Mouse (Mus musculus) myocyte (in vitro differentiated cells): ENCODE results near the gene Gna12. TPM values are rescaled to one million over a fixed set of nuclear protein-coding genes. Genes with fewer than 3 reads are reported as not detected.
A peak's percentile ranks its signal among the peaks of the same experiment; 100 is the strongest.

ENCODE experiments used
- H3K27me3 ChIP-seq: one replicate; pipeline ENCODE4 v1.6.1; 2011; ENCODE audit not compliant: control insufficient read depth, insufficient read depth, insufficient read length
- H3K36me3 ChIP-seq: one replicate; pipeline ENCODE4 v1.6.1; 2011; ENCODE audit not compliant: control insufficient read depth, insufficient read depth
- H3K4me2 ChIP-seq: one replicate; pipeline ENCODE4 v1.6.1; 2011; ENCODE audit warnings: low read depth, control low read depth
- H3K4me3 ChIP-seq: one replicate; pipeline ENCODE4 v1.5.1; 2011; ENCODE audit warnings: mild to moderate bottlenecking, control low read depth, moderate library complexity
- H3K79me2 ChIP-seq: one replicate; pipeline ENCODE4 v1.6.1; 2011; ENCODE audit not compliant: control insufficient read depth, insufficient read depth
- H3ac ChIP-seq: one replicate; pipeline ENCODE4 v1.6.1; 2011; ENCODE audit not compliant: control insufficient read depth, insufficient read length
- CEBPB ChIP-seq: IDR thresholded peaks from 2 replicates; pipeline ENCODE4 v1.6.1; 2011; ENCODE audit warnings: mild to moderate bottlenecking, moderate library complexity; ENCODE audit not compliant: poor library complexity, insufficient read depth, severe bottlenecking
- E2F4 ChIP-seq: IDR thresholded peaks from one replicate; pipeline ENCODE4 v1.6.1; 2011; ENCODE audit warnings: mild to moderate bottlenecking, control low read depth, moderate library complexity; ENCODE audit not compliant: insufficient read depth
- MAX ChIP-seq: IDR thresholded peaks from one replicate; pipeline ENCODE4 v1.6.1; 2011; ENCODE audit warnings: low read depth, mild to moderate bottlenecking, control low read depth
- MYOD1 ChIP-seq, 3 experiments: IDR thresholded peaks; one replicate each; pipeline ENCODE4 v1.6.1; 2011; ENCODE audit warnings: control low read depth in 2 of 3, low read depth in 2 of 3, mild to moderate bottlenecking in 2 of 3, moderate library complexity in 1 of 3; ENCODE audit not compliant: insufficient read length in 2 of 3, control insufficient read depth in 1 of 3
- MYOG ChIP-seq, 3 experiments: IDR thresholded peaks; one replicate each; pipeline ENCODE4 v1.6.1; 2011; ENCODE audit warnings: control low read depth in 2 of 3, low read depth in 2 of 3, mild to moderate bottlenecking in 2 of 3; ENCODE audit not compliant: insufficient read length in 2 of 3, control insufficient read depth in 1 of 3, insufficient read depth in 1 of 3
- POLR2A ChIP-seq: IDR thresholded peaks from one replicate; pipeline ENCODE4 v1.6.1; 2011; ENCODE audit warnings: low read depth, mild to moderate bottlenecking, control low read depth, moderate library complexity; ENCODE audit not compliant: insufficient read length
- POLR2AphosphoS2 ChIP-seq: IDR thresholded peaks from one replicate; pipeline ENCODE4 v1.6.1; 2011; ENCODE audit warnings: low read depth, control low read depth; ENCODE audit not compliant: insufficient read length
- REST ChIP-seq: IDR thresholded peaks from one replicate; pipeline ENCODE4 v1.6.1; 2011; ENCODE audit warnings: mild to moderate bottlenecking, control low read depth, moderate library complexity; ENCODE audit not compliant: insufficient read depth, insufficient read length
- SRF ChIP-seq: IDR thresholded peaks from one replicate; pipeline ENCODE4 v1.6.1; 2011; ENCODE audit warnings: low read depth; ENCODE audit not compliant: control insufficient read depth, insufficient read length
- TCF12 ChIP-seq: IDR thresholded peaks from one replicate; pipeline ENCODE4 v1.6.1; 2011; ENCODE audit warnings: mild to moderate bottlenecking, control low read depth; ENCODE audit not compliant: poor library complexity, insufficient read depth, severe bottlenecking
- TCF3 ChIP-seq: IDR thresholded peaks from one replicate; pipeline ENCODE4 v1.6.1; 2011; ENCODE audit warnings: low read depth, control low read depth; ENCODE audit not compliant: insufficient read length
- USF1 ChIP-seq: IDR thresholded peaks from one replicate; pipeline ENCODE4 v1.6.1; 2011; ENCODE audit warnings: low read depth, mild to moderate bottlenecking, control low read depth, moderate library complexity
- polyA plus RNA-seq: library from polyadenylated mRNA; unstranded; fragments of >200 nt; fragmentation: generic; extraction: Trizol; gene quantifications from one replicate; pipeline ENCODE4 v1.2.1, GENCODE M21; 2012; ENCODE audit warnings: missing spikeins

The Gna12 gene
- polyA plus RNA-seq, 1 experiment, result 48.8 TPM

DNA sequence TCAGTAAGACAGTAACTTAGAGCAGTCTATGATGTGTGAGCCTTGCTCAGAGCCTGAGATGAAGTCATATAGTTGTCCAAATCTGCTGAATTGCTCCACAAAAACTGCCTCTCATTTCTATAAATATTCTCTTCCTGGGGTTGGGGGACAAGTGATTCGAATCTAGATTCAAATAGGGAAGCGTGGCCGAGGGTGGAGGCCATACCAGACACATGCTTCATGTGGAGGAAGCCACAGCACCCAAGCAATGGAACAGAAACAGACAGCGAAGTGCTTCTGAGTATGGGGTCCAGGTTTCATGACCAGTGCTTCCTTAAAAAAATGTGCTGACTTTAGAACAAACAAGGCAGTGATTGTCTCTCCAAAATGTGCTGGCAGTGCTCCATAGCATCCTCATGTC lies 11.7 kb upstream of the Gna12 start:
- TF ChIP-seq CEBPB, result no peak
- no peak for TF ChIP-seq USF1
- no peak for TF ChIP-seq REST
- TF ChIP-seq E2F4, result no peak
- no peak for TF ChIP-seq SRF
- no peaks in the 10 kb centered on the region for H3K79me2 ChIP-seq
- H3K36me3 ChIP-seq, result no peaks in the 10 kb centered on the region

DNA sequence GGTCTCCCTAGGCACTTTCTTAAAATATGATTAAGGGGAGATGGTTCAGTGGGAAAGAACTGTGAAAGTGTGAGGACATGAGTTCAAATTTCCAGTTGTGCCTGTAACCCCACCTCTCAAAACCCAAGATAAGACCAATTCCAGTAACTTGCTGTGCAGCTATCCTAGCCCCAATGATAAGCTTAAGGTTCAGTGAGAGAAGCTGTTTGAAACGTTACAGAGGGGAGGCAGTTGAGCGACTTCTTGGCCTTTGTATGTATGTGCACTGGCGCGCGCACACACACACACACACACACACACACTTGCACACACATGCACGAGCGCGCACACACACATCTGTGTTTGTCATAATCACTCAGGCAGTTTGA lies 817 bp upstream of the Gna12 start:
- TF ChIP-seq REST (no peak), E2F4 (no peak), TCF12 (no peak), TCF3 (no peak), MYOG (IDR thresholded peaks at IDR 0.05; ENCODE audit: control insufficient read depth in 1 of 3, insufficient read depth in 1 of 3, insufficient read length in 2 of 3, low read depth in 2 of 3) (no peak), POLR2A (no peak)
- H3K79me2 ChIP-seq, result peaks cover 38% of the 10 kb centered on the region
- peaks cover 3% of the 10 kb centered on the region for H3K27me3 ChIP-seq
- H3K36me3 ChIP-seq, result no peaks in the 10 kb centered on the region
- H3K4me3 ChIP-seq, result no peak overlapping the region
- H3K4me2 ChIP-seq, result peak overlapping the region; percentile 61
- no peak overlapping the region for H3ac ChIP-seq

More for the DNA sequence above, 11.7 kb upstream of the Gna12 start:
- Histone ChIP-seq H3K4me2 (no peak overlapping the region), H3K27me3 (peaks cover 7% of the 10 kb centered on the region), H3K4me3 (no peak overlapping the region), H3ac (no peak overlapping the region)

DNA sequence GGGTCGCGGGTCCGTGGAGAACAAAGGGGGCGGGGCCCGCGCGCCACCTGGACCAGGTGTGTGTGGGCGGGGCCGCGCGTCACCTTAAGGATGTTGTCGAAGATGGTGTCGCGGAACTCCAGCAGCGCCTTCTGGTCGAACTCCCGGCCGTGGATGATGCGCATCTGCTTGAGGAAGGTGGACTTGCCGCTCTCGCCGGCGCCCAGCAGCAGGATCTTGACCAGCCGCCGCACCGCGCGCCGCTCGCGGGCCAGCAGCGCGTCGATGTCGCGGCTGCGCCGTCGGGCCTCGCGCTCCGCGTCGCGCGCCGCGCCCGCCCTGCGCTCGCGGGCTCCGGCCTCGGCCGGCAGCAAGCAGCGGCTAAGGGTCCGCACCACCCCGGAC lies 328 bp downstream of the Gna12 start:
- Histone ChIP-seq H3K4me2 (peak overlapping the region; percentile 81), H3K36me3 (no peaks in the 10 kb centered on the region)
- peak in 1 of 3 experiments; percentile 1 for TF ChIP-seq MYOD1 (IDR thresholded peaks at IDR 0.05; ENCODE audit: control insufficient read depth in 1 of 3, insufficient read length in 2 of 3, low read depth in 2 of 3)
- no peak for TF ChIP-seq POLR2AphosphoS2
- TF ChIP-seq TCF3, result no peak

DNA sequence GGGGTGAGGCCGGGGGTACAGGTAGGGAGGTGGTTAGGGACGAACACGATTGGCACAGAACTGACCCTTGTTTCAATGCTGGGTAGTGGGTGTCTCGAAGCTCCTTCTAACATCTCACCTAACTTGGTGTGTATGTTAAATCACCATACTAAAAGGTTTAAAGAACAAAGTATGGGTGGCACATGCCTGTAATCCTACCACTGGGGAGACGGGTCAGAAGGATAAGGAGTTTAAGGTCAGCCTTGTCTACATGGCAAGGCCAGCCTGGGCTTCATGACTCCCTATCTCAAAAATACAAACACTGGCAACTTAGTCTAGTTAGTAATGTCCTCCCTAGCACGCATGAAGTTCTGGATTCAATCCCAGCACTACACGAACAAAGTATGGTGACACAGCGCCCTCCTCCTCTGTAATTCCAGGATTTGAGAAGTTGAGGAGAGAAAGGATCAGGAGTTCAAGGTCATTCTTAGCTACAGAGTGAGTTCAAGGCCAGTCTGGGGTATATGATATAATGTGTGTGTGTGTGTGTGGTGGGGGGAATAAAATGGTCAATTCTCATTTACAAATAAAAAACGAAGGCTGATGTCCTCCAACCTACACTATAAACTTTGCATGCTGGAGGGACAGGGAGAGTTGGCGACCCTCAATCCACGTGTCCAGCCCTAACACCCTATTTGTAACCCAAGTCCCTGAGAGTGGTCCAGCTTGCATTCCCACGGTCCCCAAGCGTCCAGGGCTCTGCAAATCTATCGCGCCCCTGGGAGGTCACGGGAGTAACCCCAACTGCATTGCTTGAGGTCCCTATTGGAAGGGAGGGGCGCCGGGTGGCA lies 935 bp downstream of the Gna12 start:
- no peak for TF ChIP-seq MYOD1 (IDR thresholded peaks at IDR 0.05; ENCODE audit: control insufficient read depth in 1 of 3, insufficient read length in 2 of 3, low read depth in 2 of 3)
- no peak for TF ChIP-seq SRF
- no peak for TF ChIP-seq POLR2A
- no peak for TF ChIP-seq REST
- TF ChIP-seq TCF3, result no peak
- no peak for TF ChIP-seq CEBPB
- TF ChIP-seq USF1, result no peak
- no peak for TF ChIP-seq MAX
- Histone ChIP-seq H3K4me2 (peak overlapping the region; percentile 81), H3ac (peak overlapping the region; percentile 100), H3K4me3 (peak overlapping the region; percentile 40), H3K79me2 (peaks cover 55% of the 10 kb centered on the region), H3K27me3 (no peaks in the 10 kb centered on the region), H3K36me3 (no peaks in the 10 kb centered on the region)

More for the DNA sequence above, 328 bp downstream of the Gna12 start:
- H3K27me3 ChIP-seq, result no peaks in the 10 kb centered on the region
- H3ac ChIP-seq, result peak overlapping the region; percentile 100
- H3K4me3 ChIP-seq, result peak overlapping the region; percentile 40
- H3K79me2 ChIP-seq, result peaks cover 49% of the 10 kb centered on the region

DNA sequence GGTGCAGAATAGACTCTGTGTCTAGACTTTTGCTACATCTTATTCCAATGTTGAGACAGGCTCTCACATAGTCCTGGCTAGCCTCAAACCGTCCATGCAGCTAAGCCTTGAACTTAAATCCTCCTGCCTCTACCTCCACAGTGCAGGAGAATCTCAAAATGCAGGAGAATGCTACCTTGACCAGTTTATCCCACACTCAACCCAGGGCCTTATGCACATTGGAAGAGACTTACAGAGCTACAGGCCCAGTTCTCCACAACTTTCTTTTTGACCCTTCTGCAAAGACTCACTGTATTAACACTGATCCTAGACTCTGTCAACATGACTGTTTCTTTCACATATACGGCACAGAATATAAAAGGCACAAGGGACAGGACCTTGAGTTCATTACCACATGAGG lies 1.9 kb downstream of the Gna12 start:
- Histone ChIP-seq H3K36me3 (no peaks in the 10 kb centered on the region), H3K27me3 (no peaks in the 10 kb centered on the region), H3K79me2 (peaks cover 63% of the 10 kb centered on the region), H3K4me2 (peak overlapping the region; percentile 81), H3ac (no peak overlapping the region), H3K4me3 (peak overlapping the region; percentile 40)
- TF ChIP-seq USF1 (no peak), TCF12 (no peak), TCF3 (no peak), SRF (no peak), REST (no peak)

DNA sequence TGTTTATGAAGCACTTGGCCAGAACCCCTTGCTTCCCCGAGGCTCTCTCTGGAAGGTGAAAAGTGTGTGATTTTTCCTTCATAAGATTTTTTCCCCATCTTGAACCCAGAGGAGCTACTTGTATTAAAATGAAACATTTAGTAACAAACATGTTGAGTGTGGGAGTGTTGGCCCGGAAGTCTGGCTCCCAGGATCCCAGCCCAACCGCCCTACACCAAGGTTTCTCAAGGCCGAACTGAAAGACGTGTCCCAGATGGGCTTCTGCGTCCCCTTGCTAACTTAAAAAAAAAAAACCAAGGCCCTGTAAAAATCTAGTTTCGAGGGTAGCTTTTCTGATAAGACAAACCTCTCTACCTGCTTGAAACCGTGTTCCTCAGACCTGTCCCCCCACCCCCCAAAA lies 2.3 kb downstream of the Gna12 start:
- TF ChIP-seq MAX, result no peak
- TF ChIP-seq POLR2AphosphoS2, result no peak
- TF ChIP-seq CEBPB, result no peak
- no peak for TF ChIP-seq MYOD1 (IDR thresholded peaks at IDR 0.05; ENCODE audit: control insufficient read depth in 1 of 3, insufficient read length in 2 of 3, low read depth in 2 of 3)
- TF ChIP-seq E2F4, result no peak
- Histone ChIP-seq H3K79me2 (peaks cover 68% of the 10 kb centered on the region), H3K27me3 (no peaks in the 10 kb centered on the region), H3K36me3 (no peaks in the 10 kb centered on the region), H3ac (no peak overlapping the region), H3K4me2 (peak overlapping the region; percentile 81), H3K4me3 (no peak overlapping the region)
